Mouse (Mus musculus): ENCODE results near the gene Dennd1a.

The Dennd1a gene

GRCm38 (mm10) chr2:37777958-37778720 is 509.1 kb downstream of the Dennd1a start:
- no peak for DNase-seq (ENCODE audit: low read depth, low spot score)

DNA sequence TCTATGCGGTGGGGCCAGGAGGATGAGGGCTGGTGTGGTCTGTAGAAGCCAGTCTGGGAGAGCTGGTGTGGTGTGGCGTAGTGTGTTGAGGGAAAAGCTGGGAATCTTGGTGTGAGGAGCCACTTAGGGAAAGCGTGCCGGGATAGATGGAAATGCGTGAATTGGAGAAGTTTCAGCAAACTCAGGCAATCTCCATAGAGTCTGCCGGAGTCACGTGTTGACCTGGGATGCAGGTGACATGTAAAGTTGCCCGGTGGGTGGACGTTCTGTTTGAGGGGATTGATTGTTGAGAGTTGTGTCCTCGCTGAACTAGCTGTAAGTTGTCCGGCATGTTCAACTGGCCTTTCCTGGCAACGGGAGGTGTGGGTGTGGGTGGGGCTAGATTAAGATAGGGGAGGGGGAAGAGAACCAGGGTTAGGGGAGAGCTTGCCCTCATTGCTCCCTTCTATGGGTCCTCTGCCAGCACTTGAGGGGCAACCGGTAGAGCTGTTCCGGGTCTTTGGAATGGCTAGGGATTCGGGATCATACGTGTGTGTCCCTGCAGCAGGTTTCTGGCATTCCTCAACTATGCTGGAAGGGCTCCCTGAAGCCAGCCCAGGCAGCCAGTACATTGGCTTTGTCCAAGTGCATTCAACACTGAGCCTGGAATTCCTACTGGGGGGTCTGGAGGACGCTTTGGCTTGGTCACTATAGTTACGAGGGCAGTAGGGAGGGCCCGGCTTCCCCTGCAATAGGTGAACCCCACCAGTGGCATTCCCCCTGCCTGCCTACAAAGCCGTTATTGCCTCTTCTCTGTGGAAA is 510.4 kb downstream of the Dennd1a start:
- DNase-seq (ENCODE audit: low read depth, low spot score) = no peak

GRCm38 (mm10) chr2:37776016-37776415 is 511.2 kb downstream of the Dennd1a start, which contains the start of gene Crb2:
Gene Crb2 (plus strand): TSS chr2:37776249.
- no peak for DNase-seq (ENCODE audit: low read depth, low spot score)

DNA sequence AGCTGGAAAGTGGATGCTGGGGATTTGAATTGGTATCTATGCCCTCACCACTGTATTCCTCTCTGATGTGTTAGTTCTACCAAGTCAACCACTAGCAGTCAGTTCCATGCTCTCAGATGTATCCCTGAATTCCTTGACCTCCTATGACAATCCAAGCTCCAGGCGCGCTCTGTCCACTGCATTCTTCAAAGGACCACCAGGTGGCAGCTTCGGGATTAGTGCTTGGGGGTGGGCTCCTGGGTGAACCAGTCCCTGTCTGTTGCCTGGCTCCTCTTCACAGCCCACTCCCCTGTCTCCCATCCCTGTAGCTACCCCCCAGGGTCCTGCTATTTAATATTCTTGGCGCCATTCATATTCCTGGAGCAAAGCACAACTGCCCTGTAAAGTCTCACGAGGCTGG is 512.6 kb downstream of the Dennd1a start:
- DNase-seq (ENCODE audit: low read depth, low spot score) = peak; percentile 22

- peak; percentile 89 for DNase-seq (ENCODE audit: low read depth, low spot score)
Measured at GRCm38 (mm10) chr2:37771618-37772285, 515.4 kb downstream of the Dennd1a start.

- DNase-seq (ENCODE audit: low read depth, low spot score) = no peak
Measured at GRCm38 (mm10) chr2:37769793-37770192, 517.4 kb downstream of the Dennd1a start.

DNA sequence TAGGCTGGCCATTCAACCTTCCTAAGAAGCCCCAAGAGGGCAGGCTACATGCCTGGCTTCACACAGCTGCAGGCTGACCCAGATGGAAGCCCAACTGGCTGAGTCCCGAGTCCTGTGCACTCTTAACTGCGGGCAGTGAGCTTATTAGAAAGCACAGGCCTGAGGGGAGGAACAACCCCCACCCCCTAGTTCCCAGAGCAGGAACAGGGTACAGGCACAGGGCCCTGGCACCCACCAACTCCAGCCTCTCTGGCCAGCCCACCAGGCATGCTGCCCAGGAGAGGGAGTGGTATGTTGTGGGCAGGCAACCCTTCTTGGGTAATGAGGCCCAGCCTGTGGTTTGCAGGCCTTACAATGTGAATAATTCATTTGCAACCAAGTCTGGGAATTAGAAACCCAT is 518.3 kb downstream of the Dennd1a start:
- DNase-seq (ENCODE audit: low read depth, low spot score) = no peak

DNA sequence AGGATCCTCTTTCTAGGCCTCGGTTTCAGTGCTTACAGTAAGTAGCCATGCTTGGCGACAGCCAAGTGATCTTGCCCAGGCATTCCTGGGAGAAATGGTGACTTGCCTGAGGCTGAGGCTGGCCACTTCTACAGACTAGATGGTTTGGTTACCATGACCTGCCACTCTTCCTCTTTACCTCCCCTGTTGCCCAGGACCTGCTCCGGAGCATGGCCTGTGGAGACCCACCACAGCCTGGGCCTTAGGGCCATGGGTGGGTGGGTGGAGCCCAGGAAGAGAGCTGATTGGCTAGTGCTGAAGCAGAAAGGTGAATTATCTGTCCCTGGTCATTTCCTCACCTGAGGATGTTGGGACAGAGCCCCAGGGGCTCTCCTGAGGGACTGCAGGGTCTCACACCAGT is 519.5 kb downstream of the Dennd1a start:
- DNase-seq (ENCODE audit: low read depth, low spot score) = no peak

- DNase-seq (ENCODE audit: low read depth, low spot score) = no peak
Measured at GRCm38 (mm10) chr2:37767080-37767547, 520.1 kb downstream of the Dennd1a start.

DNA sequence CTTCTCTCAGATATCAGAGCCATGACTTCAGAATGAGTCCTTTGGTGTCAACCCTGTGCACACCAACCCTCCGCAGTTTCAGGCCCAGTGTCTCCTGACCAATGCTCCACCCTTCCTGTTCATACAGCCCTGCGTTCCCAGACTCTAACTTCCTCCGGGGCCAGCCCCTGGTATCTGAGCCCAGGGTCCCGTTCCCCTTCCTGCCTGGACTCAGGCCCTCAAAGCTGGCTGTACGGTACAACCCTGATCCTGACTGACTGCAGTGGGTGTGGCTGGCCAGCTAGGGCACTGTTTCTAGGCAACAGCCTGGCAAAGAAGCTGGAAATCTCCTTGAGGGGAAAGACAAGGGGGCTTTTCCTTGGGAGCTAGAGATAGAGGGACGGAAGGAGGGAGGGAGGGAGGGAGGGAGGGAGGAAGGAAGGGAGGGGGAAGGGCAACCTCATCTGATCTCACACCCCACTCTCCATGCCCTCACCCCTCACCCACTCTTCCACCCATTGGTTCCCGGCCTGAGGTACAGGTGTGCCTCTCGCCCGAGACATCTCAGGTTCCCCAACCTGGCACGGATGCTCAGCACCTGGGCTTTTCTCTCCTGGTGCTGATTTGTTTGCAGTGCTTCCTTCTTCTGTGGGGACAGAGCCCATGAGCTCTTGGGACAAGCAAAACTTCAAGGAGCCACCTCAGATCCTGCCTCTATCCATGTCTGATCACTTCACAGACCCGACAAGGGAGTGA is 521.0 kb downstream of the Dennd1a start:
- peak; percentile 6 for DNase-seq (ENCODE audit: low read depth, low spot score)

GRCm38 (mm10) chr2:37765082-37765483 is 522.1 kb downstream of the Dennd1a start:
- peak; percentile 47 for DNase-seq (ENCODE audit: low read depth, low spot score)

GRCm38 (mm10) chr2:37764514-37764913 is 522.7 kb downstream of the Dennd1a start:
- no peak for DNase-seq (ENCODE audit: low read depth, low spot score)

- DNase-seq (ENCODE audit: low read depth, low spot score) = no peak
Measured at GRCm38 (mm10) chr2:37763638-37764037, 523.6 kb downstream of the Dennd1a start.

DNA sequence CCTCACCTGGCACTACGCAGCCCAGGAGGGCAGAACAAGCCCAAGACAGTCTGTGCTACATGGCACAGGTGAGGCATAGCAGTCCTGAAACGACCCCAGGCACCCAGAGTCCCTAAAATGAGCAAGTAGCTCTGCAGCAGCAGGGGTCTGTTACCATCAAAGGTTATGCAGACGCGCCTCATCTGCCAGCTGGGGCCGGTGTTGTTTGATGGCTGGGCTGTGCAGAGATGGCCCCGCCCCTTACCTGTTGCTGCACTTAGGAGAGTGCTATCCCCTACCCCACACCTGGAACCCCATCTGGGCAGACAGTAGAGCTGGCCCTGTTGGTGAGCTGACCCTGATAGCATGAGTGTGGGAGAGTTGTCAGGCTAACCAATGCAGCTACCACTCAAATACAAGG is 526.6 kb downstream of the Dennd1a start:
- DNase-seq (ENCODE audit: low read depth, low spot score) = no peak

GRCm38 (mm10) chr2:37758343-37759015 is 528.7 kb downstream of the Dennd1a start:
- DNase-seq (ENCODE audit: low read depth, low spot score) = no peak

- no peak for DNase-seq (ENCODE audit: low read depth, low spot score)
Measured at GRCm38 (mm10) chr2:37757784-37758183, 529.4 kb downstream of the Dennd1a start.

DNA sequence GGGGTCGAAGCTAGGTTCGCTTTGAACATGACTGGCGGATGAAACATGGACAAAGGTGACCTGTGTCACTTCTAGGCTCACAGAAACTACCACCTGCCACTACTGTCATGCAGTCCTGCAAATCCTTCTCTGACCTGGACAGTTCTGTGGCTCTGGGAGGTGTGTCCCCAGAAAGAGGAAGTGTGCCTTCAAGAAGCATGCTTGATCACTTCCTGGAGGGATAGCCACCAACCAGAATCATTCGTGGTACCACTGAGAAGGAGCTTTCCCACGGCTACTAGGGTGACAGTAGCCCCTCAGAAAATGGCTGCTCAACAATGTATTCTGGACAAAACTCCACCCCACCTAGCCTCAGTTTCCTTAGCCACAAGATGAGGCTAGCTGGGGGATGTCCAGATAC is 530.2 kb downstream of the Dennd1a start:
- DNase-seq (ENCODE audit: low read depth, low spot score) = no peak

DNA sequence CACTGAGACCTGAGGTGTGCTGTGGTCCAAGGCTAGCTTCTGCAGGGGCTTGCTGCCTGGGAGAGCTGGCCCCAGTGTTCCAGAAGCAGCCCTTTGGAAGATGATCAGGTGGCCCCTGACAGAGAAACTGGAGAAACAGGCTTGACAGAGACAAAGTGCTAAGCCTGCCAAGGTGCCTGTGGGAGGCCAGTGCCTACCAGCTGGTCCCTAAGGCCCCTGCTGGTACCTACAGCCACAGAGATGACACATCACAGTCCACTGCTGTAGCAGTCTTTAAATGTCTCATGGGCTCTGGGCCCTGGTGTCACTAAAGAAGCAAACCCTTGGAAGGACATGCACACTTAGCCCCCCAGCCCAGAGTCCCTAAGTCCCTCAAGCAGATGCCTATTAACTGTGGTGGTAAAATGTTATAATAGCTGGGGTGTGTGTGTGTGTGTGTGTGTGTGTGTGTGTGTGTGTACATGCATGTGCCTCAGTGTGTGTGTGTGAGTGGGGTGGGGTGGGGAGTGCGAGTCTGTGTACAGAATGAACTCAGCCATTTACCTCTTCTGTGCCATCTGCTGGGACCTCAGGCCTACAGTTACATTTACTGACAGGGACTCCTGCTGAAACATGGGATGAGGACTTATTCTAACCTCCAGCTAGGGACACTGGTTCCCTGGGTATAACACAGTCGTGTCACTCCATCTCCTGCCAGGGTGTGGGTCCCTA is 530.8 kb downstream of the Dennd1a start:
- no peak for DNase-seq (ENCODE audit: low read depth, low spot score)

DNA sequence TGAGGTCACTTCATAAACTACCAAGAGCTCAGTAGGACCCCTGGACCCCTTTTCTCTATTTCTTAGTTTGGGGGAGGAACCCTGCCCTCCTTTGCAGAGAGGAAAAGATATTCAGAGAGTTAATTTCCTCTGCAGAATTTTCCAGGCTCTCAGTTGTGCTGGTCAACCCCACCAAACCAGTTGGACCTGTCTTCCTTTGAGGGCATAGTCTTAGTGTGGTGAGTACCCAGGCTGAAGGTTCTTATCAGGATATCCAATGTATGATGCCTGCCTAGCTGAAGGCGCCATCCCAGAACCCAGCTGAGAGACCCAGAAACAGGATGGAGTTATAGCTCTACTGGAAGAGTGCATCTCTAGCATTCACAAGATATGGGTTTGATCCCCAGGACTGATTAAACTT is 536.1 kb downstream of the Dennd1a start:
- no peak for DNase-seq (ENCODE audit: low read depth, low spot score)

DNA sequence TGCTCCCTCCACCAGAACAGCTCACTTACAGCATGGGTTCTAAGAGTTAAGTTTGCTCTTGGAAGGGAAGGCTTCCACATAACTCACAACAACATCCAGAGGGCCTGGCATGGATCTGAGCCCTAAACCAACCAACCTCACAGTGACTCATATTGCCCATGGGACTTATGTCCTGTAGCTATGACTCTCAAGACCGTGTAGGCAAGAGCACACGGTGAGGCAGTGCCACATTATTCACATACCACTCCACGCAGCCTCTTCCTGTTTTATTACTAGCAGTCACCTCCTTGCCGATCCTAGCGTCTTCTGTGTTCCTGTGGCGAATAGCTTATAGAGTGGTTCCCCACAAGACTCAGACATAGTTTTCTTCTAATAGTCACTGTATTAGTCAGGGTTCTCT is 537.9 kb downstream of the Dennd1a start:
- no peak for DNase-seq (ENCODE audit: low read depth, low spot score)
